Mouse (Mus musculus) erythroblast, embryonic 14.5 days (primary cell): Measurements from ENCODE around the gene Gm9936.
"Not testable (repeated sequence)": the region's sequence is repeated elsewhere in the genome, so short reads cannot be mapped to it uniquely, and the experiment has no call there.

Source experiments
- GATA1 ChIP-seq: IDR thresholded peaks from 2 replicates; pipeline ENCODE4 v1.6.1; 2012; ENCODE audit warnings: low read length, inconsistent platforms, mixed read lengths
- TAL1 ChIP-seq: IDR thresholded peaks from 3 replicates; pipeline ENCODE4 v1.6.1; 2012; ENCODE audit warnings: low read length, inconsistent platforms, mixed read lengths

DNA sequence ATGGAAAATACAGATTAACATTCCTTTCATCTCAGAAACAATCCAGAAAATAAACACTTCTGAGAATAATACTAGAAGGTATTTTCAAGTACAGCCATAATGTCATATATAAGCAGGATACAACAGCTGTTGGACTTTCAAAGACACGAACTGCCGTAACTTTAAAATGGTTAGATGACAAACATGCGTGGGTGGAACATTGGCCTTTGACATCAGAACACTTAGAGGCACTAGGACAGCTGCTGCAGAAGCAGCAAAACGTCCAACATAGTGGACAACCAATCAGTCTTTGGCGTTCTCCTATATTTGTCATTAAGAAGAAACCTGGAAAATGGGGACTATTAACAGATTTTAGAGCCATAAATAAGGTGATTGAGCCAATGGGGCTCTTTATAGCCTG is 18.0 kb downstream of the Gm9936 start:
- not testable (repeated sequence) for TF ChIP-seq GATA1, TAL1
